Mouse (Mus musculus): ENCODE data around the gene Mrps18b.
"Not testable (repeated sequence)": the region's sequence is repeated elsewhere in the genome, so short reads cannot be mapped to it uniquely, and the experiment has no call there.

The Mrps18b gene

GRCm38 (mm10) chr17:35916297-35917142, at the start of gene Mrps18b, which contains the start of gene Ppp1r10:
Mrps18b (minus strand) TSS chr17:35916389.
Ppp1r10 (plus strand) TSS chr17:35916434.
- DNase-seq (ENCODE audit: low spot score in 2 of 2) = peak; percentile 90 to 99

- DNase-seq (ENCODE audit: low spot score in 2 of 2) = no peak
Measured at GRCm38 (mm10) chr17:35963279-35963678, 47.1 kb upstream of the Mrps18b start.

- DNase-seq (ENCODE audit: low spot score in 2 of 2) = no peak
Measured at GRCm38 (mm10) chr17:35958533-35959223, 42.5 kb upstream of the Mrps18b start.

GRCm38 (mm10) chr17:35954665-35955064, 38.5 kb upstream of the Mrps18b start:
- DNase-seq (ENCODE audit: low spot score in 2 of 2) = no peak

GRCm38 (mm10) chr17:35952559-35952958, 36.4 kb upstream of the Mrps18b start:
- DNase-seq (ENCODE audit: low spot score in 2 of 2) = not testable (repeated sequence)

GRCm38 (mm10) chr17:35950946-35951345, 34.8 kb upstream of the Mrps18b start:
- not testable (repeated sequence) for DNase-seq (ENCODE audit: low spot score in 2 of 2)

- no peak for DNase-seq (ENCODE audit: low spot score in 2 of 2)
Measured at GRCm38 (mm10) chr17:35939941-35940340, 23.8 kb upstream of the Mrps18b start.

- no peak for DNase-seq (ENCODE audit: low spot score in 2 of 2)
Measured at GRCm38 (mm10) chr17:35939108-35939507, 22.9 kb upstream of the Mrps18b start.

- DNase-seq (ENCODE audit: low spot score in 2 of 2) = no peak
Measured at GRCm38 (mm10) chr17:35937700-35938348, 21.6 kb upstream of the Mrps18b start.

GRCm38 (mm10) chr17:35935763-35936162, 19.6 kb upstream of the Mrps18b start:
- DNase-seq (ENCODE audit: low spot score in 2 of 2) = not testable (repeated sequence)

GRCm38 (mm10) chr17:35932608-35933007, 16.4 kb upstream of the Mrps18b start:
- DNase-seq (ENCODE audit: low spot score in 2 of 2) = no peak

- no peak for DNase-seq (ENCODE audit: low spot score in 2 of 2)
Measured at GRCm38 (mm10) chr17:35930627-35931026, 14.4 kb upstream of the Mrps18b start.

- DNase-seq (ENCODE audit: low spot score in 2 of 2) = no peak
Measured at GRCm38 (mm10) chr17:35929534-35929933, 13.3 kb upstream of the Mrps18b start.

GRCm38 (mm10) chr17:35927471-35927870, 11.3 kb upstream of the Mrps18b start:
- DNase-seq (ENCODE audit: low spot score in 2 of 2) = no peak

GRCm38 (mm10) chr17:35923281-35923680, 7.1 kb upstream of the Mrps18b start:
- no peak for DNase-seq (ENCODE audit: low spot score in 2 of 2)

GRCm38 (mm10) chr17:35922566-35922965, 6.4 kb upstream of the Mrps18b start:
- no peak for DNase-seq (ENCODE audit: low spot score in 2 of 2)

- DNase-seq (ENCODE audit: low spot score in 2 of 2) = no peak
Measured at GRCm38 (mm10) chr17:35921710-35922109, 5.5 kb upstream of the Mrps18b start.

GRCm38 (mm10) chr17:35920862-35921562, 4.8 kb upstream of the Mrps18b start:
- no peak for DNase-seq (ENCODE audit: low spot score in 2 of 2)

GRCm38 (mm10) chr17:35920384-35920783, 4.2 kb upstream of the Mrps18b start:
- DNase-seq (ENCODE audit: low spot score in 2 of 2) = no peak

- DNase-seq (ENCODE audit: low spot score in 2 of 2) = no peak
Measured at GRCm38 (mm10) chr17:35919864-35920301, 3.7 kb upstream of the Mrps18b start.

GRCm38 (mm10) chr17:35919060-35919715, 3.0 kb upstream of the Mrps18b start:
- peak; percentile 81 to 89 for DNase-seq (ENCODE audit: low spot score in 2 of 2)

All from urinary bladder, adult 18-20 months (tissue).